Mouse (Mus musculus): Measurements from ENCODE around the gene Fam234b.

DNA sequence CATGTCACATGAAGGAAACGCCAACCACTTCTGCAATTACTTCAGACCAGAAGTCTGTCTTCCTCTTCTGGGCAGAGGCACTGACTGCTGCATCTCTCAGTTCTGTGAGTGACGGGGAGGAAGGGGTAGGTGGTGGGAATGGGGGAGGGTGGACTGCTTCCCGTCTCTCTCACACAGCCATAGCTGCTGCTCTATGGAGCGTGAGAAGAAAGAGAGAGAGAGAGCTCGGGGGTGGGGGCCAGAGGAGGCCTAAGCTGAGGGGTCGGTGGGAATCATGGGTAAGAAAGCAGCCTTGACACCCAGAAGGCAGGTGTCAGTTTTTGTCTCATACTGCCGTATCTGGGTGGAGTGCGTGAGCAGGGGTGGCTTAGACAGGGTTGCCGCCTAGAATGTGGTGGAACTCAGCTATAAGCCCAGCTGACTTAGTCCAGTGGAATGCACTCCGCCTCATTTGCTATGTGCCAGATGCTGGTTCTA, 30.7 kb downstream of the Fam234b start:
- TF ChIP-seq GATA1 (IDR thresholded peaks at IDR 0.05; ENCODE audit: borderline replicate concordance, low read length) (no peak), CTCF (IDR thresholded peaks at IDR 0.05; ENCODE audit: low read depth, low read length) (no peak)

Measured in G1E (cell line).